Mouse (Mus musculus): Measurements from ENCODE around the gene Gfap.

Gfap gene

DNA sequence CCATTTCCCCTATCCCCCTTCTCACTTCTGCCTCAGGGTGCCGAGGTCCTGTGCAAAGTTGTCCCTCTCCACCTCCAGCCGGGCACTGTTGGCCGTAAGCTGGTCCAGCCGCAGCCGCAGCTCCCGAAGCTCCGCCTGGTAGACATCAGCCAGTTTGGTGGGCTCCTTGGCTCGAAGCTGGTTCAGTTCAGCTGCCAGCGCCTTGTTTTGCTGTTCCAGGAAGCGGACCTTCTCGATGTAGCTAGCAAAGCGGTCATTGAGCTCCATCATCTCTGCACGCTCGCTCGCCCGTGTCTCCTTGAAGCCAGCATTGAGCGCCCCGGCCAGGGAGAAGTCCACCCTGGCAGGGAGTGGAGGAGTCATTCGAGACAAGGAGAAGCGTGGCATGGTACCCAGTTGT, 4.1 kb downstream of the Gfap start:
- DNase-seq (ENCODE audit: low spot score in 2 of 2) = no peak

DNA sequence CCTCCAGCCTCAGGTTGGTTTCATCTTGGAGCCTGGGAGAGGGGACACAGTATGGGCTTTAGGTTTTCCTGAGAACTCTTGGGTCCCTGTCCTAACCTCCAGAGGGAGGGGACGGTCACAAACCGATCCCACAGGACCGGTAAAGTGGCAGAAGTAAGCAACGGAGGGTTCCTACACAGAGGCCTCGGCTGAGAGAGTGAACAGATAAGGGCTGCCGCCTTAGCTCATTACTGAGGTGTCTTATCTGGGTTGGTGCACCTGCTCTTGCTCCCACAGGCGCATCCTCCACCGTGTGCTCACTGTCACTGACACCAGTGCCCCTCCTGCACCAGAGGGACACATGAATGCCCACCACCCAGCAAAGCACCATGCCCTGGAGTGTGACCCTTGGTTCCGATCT, 4.9 kb downstream of the Gfap start:
- DNase-seq (ENCODE audit: low spot score in 2 of 2) = no peak

DNA sequence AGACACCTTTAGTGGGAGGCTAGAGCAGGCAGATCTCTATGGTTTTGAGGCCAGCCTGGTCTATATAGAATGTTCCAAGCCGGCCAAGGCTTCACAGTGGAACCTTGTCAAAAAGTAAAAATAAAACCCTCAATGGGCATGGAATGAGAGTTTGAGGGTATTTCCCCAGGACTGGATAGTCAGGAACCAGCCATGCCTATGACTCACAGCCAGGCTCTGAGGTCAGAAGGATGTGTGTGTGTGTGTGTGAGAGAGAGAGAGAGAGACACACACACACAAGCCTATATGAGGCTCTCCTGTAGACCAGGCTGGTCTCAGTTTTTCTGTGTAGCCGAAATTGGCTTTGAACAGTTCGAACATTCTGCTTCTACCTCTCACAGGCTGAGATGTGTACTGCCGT, 6.0 kb downstream of the Gfap start:
- no peak for DNase-seq (ENCODE audit: low spot score in 2 of 2)

DNA sequence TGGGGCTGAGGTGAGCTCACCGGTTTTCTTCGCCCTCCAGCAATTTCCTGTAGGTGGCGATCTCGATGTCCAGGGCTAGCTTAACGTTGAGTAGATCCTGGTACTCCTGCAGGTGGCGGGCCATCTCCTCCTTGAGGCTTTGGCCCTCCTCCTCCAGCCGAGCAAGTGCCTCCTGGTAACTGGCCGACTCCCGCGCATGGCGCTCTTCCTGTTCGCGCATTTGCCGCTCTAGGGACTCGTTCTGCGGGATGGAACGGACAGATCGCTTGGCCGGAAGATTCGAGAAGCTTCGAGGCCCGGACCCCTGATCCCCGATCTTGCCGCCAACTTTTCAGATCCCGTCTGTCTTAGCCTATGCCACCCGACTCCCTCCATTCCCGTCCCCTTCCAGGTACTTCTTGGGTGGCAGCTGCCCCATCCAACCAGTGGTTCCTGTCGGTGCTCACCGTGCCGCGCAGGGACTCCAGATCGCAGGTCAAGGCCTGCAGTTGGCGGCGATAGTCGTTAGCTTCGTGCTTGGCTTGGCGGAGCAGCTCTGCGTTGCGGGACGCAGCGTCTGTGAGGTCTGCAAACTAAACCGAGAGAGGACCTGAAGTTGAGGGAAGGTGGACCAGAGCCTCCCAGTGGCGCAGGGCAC, 7.6 kb downstream of the Gfap start:
- DNase-seq (ENCODE audit: low spot score in 2 of 2) = peak; percentile 45 to 64

DNA sequence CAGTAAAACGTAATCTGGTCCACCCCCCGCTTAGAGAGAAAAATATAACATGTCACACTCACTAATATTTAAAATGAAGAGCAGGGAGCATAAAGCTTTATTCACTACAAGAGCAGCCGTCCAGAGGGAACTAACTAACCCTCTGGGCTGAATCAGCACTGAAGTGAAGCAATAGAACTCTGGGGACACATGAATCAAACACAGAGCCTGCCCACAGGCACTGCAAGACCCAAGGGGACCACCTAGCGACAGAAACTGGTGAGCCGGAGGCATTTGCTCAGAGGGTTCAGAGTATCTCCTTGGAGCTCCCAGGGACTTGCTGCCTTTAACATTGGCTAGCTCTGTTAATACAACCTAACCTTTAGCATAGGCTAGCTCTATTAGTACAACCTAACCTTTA, 10.6 kb downstream of the Gfap start:
- DNase-seq (ENCODE audit: low spot score in 2 of 2) = no peak

DNA sequence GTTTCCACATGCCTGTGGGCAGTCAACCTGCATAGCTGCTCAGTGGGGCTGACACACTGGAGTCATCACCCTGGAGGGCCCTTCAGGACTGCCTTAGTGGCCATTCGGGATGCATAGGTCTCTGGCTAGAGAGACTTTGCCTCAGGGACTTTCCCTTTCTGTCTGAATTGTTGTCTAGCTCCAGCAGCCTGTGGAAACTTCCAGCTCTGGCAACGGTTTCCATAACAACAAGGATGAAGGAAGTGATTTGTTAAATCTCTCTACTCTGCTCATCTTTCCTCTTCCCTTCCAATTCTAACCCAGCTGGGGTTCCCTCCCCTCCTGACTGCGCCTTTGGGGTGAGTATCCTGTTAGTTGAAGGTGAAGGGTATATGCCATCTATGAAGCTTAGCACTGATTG, 12.6 kb downstream of the Gfap start:
- no peak for DNase-seq (ENCODE audit: low spot score in 2 of 2)

DNA sequence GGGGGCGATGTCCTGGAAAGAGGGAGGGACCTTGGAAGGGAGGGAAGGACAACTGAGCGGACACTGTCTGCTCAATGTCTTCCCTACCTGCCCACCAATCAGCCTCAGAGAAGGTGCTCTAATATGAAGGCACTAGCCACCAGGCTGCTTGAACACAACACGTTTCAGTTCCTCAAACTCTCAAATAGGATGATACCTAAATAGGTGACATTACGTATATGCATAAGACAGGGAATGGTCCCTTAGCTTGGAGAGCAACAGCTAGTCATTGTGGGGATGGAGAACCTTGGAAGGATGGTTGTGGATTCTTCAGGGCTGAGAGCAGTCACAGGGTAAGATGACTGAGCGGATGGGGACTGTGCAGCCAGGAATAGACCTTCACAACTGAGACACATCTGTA, 13.3 kb downstream of the Gfap start:
- no peak for DNase-seq (ENCODE audit: low spot score in 2 of 2)

DNA sequence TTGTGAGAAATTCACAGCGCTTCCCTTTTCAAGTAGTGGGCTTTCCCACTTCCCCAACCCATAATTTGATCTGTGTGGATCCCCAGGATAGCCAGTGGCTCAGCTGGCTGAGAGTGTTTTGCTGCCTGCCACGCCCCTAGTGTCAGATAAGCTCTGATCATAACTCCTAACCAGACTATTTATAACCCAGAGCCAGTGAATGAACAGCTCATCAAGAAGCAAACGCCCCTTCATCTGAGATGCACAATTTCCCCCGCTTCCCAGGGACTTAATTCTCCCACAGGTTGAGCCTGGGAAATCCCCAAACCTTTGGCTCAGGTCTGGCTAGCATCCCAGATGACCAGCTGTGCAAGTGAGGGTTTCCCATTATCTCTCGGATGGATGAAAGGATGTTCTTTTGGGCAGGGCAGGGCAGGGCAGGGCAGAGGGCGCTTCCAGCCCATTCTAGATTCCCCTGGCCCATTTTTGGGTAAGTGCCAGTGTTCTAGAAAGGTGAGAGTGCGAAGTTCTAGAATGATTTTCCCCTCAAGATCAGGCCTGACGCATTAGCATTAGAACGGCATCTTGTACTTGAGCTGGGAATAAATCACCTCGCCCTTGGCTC, 16.0 kb downstream of the Gfap start, which contains the start of gene Fam187a:
Gene Fam187a (plus strand): TSS at position 554 of the 604 bp plus-strand sequence.
- no peak for DNase-seq (ENCODE audit: low spot score in 2 of 2)

DNA sequence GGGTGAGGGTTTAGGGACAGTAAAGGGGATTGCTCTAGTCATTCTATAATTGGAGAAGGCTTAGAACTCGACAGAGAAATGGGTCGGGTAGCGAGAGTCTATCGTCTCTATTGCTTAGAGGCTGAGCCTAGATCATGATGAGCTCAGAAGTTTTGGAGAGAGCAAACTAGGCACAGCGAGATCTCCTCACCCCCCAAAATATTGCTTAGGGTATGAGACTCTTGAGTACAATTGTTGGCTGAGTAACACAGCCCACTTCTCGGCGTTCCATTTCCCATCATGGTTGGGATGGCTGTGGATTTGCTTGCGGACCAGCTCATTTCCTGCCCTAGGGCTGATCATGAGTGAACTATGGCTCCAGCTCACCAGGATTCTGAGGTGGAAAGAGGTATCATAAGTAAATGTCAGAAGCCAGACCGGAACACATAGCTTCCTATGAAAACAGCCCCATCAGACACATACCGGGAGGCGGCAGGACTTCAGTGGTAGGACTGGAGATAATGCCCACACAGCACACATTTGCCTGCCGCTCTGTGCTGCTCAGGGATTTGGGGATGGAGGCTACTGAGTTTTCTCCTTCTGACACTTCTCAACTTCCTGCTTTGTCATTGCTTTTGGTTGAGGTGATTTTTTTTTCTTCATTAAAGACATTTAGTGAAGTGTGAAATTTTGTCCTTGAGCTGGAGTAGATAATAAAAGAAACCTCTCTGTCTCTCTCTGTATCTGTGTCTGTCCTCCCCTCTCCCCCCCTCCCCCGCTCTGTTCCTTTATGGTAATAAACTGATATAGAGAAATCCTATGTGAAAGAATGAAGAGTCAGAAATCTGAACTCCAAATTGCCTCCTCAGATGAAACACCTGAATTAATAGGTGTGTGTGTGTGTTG, 19.2 kb downstream of the Gfap start:
- peak in 1 of 2 experiments; percentile 6 for DNase-seq (ENCODE audit: low spot score in 2 of 2)

DNA sequence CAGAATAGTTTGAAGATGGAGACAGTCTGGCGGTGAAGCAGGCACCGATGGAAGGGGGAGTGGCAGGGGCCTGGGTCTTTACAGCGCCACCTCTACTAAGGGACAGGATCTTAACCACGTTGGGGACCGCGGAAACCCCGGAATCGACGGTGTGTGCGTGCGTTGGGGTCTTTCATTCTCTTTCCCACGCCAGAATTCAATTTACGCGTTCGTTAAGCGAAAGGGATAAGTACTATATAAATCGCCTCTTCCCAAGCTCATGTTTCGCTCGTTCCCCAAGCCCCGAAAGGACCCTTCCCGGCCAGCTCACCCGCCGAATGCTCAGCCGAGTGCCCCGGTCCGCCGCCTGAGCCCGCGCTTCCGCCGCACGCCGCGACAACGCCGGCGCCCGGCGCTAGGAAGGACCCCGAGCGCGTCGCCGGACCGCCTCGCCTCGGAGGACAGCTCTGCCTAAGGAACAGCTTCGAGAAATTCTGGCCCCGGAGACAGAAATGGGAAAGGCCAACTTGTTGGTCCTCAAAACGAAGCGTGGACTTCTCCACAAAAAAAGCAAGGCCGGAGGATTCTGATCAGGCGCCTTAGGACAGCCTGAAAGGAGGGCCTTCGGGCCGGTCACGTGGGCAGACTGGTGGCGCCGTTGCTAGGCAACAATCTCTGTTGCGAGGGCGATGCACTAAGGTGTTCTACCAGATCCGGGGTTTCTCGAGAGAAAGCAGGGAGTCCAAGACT, 20.0 kb downstream of the Gfap start, which contains the start of the genes Eftud2 and Ccdc103:
Gene Eftud2 (minus strand): TSS at position 401 of the 729 bp plus-strand sequence.
Gene Ccdc103 (plus strand): TSS at position 620 of the 729 bp plus-strand sequence.
- DNase-seq (ENCODE audit: low spot score in 2 of 2) = peak; percentile 95

DNA sequence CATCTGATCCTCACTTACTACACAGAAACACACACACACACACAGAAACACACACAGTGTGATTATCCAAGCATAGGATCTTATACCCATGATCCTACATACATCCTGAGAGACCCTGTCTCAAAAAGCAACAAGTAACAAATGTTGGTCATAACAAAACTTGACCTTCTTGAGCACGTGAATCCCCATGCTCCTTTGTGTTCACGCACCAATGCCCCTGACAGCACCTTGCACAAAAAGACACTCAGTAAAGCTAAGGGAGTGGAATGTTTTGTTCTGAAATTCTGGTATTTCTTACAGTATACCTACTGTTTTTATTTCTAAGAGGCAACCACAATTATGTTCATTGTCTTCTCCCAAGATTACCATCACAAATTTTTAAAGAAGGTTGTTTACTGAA, 21.2 kb downstream of the Gfap start:
- DNase-seq (ENCODE audit: low spot score in 2 of 2) = no peak

DNA sequence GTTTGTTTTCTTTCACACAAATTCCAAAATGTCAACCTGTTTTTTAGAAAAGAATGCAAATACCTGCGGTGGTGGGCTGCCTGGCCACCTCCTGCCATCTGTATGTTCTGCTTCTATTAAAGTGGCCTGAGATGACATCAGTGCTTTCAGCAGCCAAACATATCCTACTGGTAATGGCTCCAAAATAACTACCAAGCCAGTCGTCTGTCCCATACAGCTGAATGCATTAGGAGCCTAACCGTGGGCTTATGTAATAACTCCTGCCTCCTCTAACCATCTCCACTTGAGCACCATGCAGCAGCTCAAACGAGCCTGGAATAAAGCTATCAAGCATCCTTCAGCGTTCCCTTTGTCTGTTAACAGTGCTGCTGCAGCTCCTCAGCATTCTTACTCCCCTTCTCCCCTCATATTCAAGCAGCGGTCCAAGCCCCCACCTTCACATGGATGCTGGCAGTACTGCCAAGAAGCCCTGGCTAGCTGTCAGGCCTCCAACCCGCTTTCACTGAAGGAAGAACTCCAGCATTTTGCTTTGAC, 25.8 kb downstream of the Gfap start:
- DNase-seq (ENCODE audit: low spot score in 2 of 2) = no peak

DNA sequence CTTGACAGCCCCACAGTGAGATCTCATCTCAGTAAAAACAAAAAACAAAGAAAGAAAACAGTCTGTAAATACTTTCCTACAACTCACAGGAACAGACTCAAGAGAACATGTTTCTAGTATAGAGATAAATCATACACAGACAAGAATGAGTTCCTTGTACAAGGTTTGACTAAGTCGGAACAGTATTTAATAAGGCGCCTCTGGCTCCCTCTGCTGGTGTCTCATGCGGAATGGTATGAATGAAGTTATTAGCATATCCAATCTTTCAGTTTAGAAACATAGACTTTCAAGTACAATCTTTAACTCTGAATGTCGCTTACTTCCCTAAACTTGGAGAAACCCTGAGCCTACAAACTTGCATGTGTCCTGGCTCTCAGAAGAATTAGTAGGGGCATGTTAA, 36.4 kb downstream of the Gfap start:
- peak; percentile 24 to 26 for DNase-seq (ENCODE audit: low spot score in 2 of 2)

DNA sequence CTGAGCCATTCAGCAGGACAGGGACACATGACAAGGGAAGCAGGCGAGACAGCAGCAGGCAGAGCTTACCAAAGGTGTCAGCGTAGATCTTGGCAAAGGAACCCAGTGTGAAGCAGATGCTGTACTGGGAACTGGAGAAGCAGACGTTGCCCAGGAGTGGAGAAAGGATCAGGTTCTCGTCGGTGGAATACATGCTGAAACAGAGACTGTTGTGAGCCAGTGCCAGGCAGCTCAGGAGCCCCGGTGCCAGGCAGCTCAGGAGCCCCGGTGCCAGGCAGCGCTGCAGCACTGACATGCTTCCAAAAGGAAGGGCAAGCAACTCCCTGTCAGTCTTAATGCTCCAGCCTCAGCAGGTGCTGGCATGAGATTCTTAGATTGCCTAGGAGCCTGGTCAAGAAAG, 40.8 kb downstream of the Gfap start:
- no peak for DNase-seq (ENCODE audit: low spot score in 2 of 2)

DNA sequence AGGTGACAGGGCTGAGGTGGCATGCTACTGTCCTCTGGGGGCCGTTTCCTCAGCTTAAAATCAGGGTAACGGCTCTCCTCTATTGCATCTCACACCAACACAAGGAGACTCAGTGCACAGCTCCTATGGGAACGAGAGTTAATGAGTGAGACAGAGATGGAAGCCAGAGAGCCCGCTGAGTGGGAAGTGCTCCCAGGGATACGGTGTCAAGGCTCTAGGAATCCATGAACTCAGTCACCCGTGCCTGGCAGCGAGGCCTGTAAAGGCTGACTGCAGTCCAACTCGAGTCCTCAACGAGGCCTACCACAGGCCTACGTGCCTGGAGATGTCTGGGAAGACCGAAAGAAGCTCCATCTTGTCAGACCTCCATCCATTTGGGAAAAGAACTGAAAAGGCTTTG, 41.8 kb downstream of the Gfap start:
- no peak for DNase-seq (ENCODE audit: low spot score in 2 of 2)

DNA sequence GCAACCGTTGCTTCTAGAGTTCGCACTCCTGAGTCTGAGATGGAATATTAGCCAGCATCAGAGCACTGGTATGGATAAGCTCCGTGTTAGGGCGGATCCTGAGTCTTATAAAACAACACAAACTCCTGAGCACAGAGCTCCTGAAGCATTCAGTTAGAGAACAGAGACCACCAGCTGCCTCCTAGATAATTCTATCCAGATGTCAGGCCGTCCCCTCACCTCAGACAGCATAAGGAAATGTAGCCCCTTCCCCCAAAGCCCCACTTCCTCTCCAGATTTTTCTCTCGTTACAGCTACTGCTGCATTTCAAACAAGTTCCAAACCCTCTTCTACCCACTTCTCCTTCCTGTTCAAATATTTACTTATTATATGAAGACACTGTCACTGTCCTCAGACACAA, 44.8 kb downstream of the Gfap start:
- no peak for DNase-seq (ENCODE audit: low spot score in 2 of 2)

DNA sequence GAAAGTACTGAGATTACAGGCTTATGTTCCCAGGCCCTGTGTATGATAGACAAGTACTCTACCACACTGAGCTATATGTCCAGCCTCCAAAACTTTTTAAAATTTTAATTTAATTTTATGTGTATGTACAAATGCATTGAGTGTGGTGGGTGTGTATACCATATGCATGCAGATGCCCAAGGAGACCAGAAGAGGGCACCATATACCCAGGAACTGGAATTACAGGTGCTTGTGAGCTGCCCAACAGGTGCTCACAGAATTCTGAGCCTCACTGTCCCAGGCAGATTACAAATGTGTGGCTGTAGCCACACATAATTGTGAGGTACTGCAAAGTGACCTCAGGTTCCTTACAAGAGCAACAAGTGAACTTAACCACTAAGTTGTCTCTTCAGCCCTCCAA, 47.0 kb downstream of the Gfap start:
- DNase-seq (ENCODE audit: low spot score in 2 of 2) = no peak

DNA sequence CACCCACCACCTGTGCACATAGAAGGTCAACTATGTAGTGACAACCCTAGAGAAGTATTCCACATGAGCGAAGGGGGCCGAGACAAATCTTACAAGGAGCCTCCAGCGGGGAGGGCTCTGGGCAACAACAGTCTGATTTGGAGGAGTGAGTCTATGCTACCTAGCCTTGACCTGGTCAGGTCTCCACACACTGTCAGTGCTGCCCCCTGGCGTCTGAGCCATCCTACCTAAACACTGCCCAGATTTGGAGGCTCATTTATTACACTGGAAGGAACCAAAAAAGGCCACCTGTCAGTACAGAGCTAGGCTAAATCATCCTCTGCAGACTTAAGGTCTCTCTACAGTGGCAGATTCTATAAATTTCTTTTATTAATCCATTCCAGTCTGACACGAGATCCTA, 48.8 kb downstream of the Gfap start:
- peak; percentile 14 to 16 for DNase-seq (ENCODE audit: low spot score in 2 of 2)

DNA sequence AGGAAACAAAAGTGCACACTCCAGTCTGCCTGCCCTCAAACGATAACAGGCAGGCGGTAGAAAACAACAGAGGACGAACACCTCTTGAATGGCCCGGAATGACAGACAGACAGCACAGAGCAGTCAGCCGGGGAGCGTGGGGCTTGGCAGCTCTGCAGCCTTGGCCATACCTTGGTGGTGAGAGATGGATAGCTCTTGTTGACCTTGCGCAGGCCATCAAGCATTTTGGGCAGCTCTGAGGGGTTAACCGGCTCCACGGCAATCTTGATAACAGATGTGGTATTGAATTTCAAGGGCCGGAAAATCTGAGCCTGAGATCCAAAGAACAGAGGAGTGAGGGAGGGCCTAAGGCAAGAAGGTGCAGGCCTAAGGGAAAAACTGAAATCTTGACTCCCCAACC, 54.8 kb downstream of the Gfap start:
- no peak for DNase-seq (ENCODE audit: low spot score in 2 of 2)

DNA sequence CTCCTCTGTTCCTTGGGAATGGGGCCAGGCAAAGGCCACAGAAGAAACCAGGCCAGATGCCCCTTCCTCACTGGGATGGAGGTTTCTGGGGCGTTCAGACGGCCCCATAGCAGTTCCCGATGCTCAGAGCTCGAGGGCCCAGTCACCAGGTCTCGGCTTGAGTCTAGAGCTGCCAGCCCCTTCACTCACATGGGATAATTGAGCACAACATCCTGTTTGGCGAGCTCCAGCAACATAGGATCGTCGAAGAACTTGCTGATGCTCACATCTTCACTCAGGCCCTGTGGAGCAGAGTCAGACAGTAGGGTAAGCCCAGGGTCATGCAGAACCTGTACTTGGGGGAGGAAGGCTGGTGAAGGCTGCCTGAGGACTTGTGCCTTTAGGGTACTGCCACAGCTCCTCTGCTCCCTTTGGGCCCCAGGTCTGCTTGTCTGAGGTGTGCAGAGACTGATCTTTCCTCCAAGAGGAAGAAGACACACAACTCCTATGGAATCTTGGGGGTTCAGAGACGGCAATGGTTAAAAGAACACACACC, 62.0 kb downstream of the Gfap start:
- no peak for DNase-seq (ENCODE audit: low spot score in 2 of 2)

DNA sequence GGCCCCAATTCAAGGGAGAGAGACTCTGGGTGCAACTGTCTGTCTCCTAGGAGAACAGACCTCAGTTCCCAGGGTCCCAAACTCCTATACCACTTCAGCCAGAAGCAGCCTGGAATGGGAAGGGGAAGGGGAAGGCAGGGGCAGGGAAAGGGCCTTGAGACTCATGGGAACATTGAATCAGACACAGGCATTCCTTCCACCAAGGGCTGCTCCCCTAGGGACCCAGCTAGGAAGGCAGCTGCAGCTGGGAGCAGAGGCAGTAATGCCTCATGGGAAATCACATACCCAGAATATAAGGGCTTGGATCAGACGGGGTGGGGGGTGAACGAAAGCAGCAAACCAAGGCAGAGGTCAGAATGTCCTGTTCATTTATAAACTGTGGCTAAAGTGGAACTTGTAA, 62.6 kb downstream of the Gfap start:
- no peak for DNase-seq (ENCODE audit: low spot score in 2 of 2)

DNA sequence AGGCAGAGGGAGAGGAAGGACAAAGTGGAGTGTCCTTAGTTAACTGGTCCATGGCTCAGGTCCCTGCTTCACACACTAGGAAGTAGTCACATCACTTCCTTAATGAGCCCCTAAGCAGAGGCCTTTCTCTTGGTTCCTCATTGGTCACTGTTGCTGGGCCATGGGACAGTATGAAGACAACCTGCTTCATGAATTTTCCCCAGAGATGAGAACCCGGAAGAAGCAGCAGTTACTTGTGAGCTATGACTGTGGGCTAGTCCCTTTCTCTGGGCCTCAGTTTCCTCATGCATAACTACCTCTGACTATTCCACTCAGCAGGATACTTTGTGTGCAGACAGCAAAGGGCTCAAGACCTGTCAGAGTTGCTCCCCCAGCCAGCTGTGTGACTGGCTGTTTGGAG, 63.3 kb downstream of the Gfap start:
- no peak for DNase-seq (ENCODE audit: low spot score in 2 of 2)

Data from natural killer cell, adult 2 months (primary cell).